Mouse (Mus musculus) heart, postnatal 0 days (tissue): Measurements from ENCODE around the gene Dcaf1. TPM values are rescaled to one million over a fixed set of nuclear protein-coding genes. Genes with fewer than 3 reads are reported as not detected.

Source experiments
- ATAC-seq: fragments of 200-750 bp; cut with Nextera tagmentation; 2 replicates; pipeline ENCODE4 v1.8.0; 2017; ENCODE audit warnings: low read depth, moderate number of reproducible peaks, moderate library complexity; ENCODE audit not compliant: insufficient read depth
- DNase-seq: peaks from one replicate; pipeline ENCODE4 v3.0.0-alpha.2; 2016; ENCODE audit warnings: low spot score
- H3K27ac ChIP-seq: fragments of 300-500 bp; sonication (generic); 2 replicates; pipeline ENCODE4 v1.5.1; 2014; ENCODE audit warnings: low read depth, mild to moderate bottlenecking
- H3K27me3 ChIP-seq: fragments of 300-500 bp; sonication (generic); 2 replicates; pipeline ENCODE4 v1.6.1; 2014; ENCODE audit warnings: low read length, mixed read lengths; ENCODE audit not compliant: control insufficient read depth, insufficient read depth
- H3K36me3 ChIP-seq: fragments of 300-500 bp; sonication (generic); replicated peaks from 2 replicates; pipeline ENCODE4 v1.6.1; 2014; ENCODE audit warnings: low read length, mixed read lengths; ENCODE audit not compliant: control insufficient read depth, insufficient read depth
- H3K4me1 ChIP-seq: fragments of 300-500 bp; sonication (generic); 2 replicates; pipeline ENCODE4 v1.6.1; 2014; ENCODE audit warnings: antibody characterized with exemption; ENCODE audit not compliant: control insufficient read depth, insufficient read depth
- H3K4me2 ChIP-seq: fragments of 300-500 bp; sonication (generic); 2 replicates; pipeline ENCODE4 v1.6.1; 2014; ENCODE audit warnings: low read depth, mild to moderate bottlenecking, low read length, moderate library complexity
- H3K4me3 ChIP-seq: fragments of 300-500 bp; sonication (generic); 2 replicates; pipeline ENCODE4 v1.5.1; 2014; ENCODE audit warnings: low read depth, low read length
- H3K9ac ChIP-seq: fragments of 300-500 bp; sonication (generic); replicated peaks from 2 replicates; pipeline ENCODE4 v1.6.1; 2014; ENCODE audit warnings: low read depth, low read length, mixed read lengths
- H3K9me3 ChIP-seq: fragments of 300-500 bp; sonication (generic); replicated peaks from 2 replicates; pipeline ENCODE4 v1.6.1; 2016; ENCODE audit warnings: low read length; ENCODE audit not compliant: control insufficient read depth
- CTCF ChIP-seq: IDR thresholded peaks from 2 replicates; pipeline ENCODE4 v1.5.1; 2016; ENCODE audit warnings: antibody characterized with exemption, control low read depth, low read depth
- EP300 ChIP-seq: IDR thresholded peaks from 2 replicates; pipeline ENCODE4 v1.6.1; 2016; ENCODE audit warnings: antibody characterized with exemption, low read depth
- WGBS: fragments of 180-500 bp; shearing (Covaris S2); extraction: QIAGEN DNeasy Blood & Tissue Kit; methylation state at CpG from one replicate; pipeline ENCODE4 v1.1.7; 2014; 5-methylcytosine and 5-hydroxymethylcytosine counted together
- polyA plus RNA-seq: library from polyadenylated mRNA; unstranded; fragments of >200 nt; fragmentation: Nextera tagmentation; extraction: Ambion mirVana; gene quantifications from 2 replicates; pipeline ENCODE4 v1.2.1, GENCODE M21; 2015
- total RNA-seq: library from RNA; depleted of rRNA; stranded (reverse); fragments of >200 nt; gene quantifications from 2 replicates; pipeline ENCODE4 v1.2.3, GENCODE M21; 2014; ENCODE audit warnings: low replicate concordance

Dcaf1 gene
- total and polyA plus RNA-seq, 2 experiments from 2014 or later: 6.4 to 19.7 TPM

DNA sequence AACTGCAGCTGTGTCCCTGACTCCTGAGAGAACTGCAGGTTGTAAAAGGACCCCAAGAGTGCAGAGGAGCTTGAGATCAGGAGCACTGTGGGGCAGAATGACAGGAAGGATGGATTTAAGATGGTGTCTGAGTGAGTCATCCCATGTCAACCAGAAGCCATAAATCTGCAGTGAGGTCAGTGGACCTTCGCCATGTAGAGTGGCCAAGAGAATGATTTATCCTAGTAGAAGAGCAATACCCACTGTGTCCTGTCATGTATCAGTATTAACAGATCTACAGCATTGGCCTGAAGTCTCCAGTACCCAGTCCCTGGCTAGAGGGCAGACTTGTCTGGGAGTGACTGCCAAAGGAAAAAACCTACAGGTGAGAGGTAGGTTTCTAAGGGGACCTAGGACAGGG is 77.2 kb downstream of the Dcaf1 start:
- WGBS: 77% methylated on average over 1 of the region's 1 CpGs
- Histone ChIP-seq H3K9me3 (no peaks in the 10 kb centered on the region), H3K36me3 (no peaks in the 10 kb centered on the region), H3K4me3 (no peak overlapping the region), H3K27ac (no peak overlapping the region), H3K4me2 (no peak overlapping the region), H3K9ac (no peak overlapping the region), H3K4me1 (no peaks in the 10 kb centered on the region), H3K27me3 (no peaks in the 10 kb centered on the region)
- ATAC-seq (no peak), DNase-seq (no peak)
- TF ChIP-seq CTCF: no peak
- no peak for TF ChIP-seq EP300

GRCm38 (mm10) chr9:106901596-106901995 is 79.9 kb downstream of the Dcaf1 start:
- no peak for ATAC-seq
- H3K4me3 ChIP-seq: no peak overlapping the region
- 77% methylated on average over 7 of the region's 7 CpGs for WGBS
- H3K36me3 ChIP-seq: no peaks in the 10 kb centered on the region
- TF ChIP-seq EP300 (no peak), CTCF (no peak)
- no peak overlapping the region for H3K4me2 ChIP-seq
- H3K9ac ChIP-seq: no peak overlapping the region
- H3K27ac ChIP-seq: no peak overlapping the region
- H3K27me3 ChIP-seq: no peaks in the 10 kb centered on the region
- no peaks in the 10 kb centered on the region for H3K9me3 ChIP-seq
- no peaks in the 10 kb centered on the region for H3K4me1 ChIP-seq
- no peak for DNase-seq

- H3K4me3 ChIP-seq: no peak overlapping the region
- 66% methylated on average over 4 of the region's 4 CpGs for WGBS
- no peaks in the 10 kb centered on the region for H3K4me1 ChIP-seq
- H3K9ac ChIP-seq: no peak overlapping the region
- TF ChIP-seq EP300 (no peak), CTCF (no peak)
- no peaks in the 10 kb centered on the region for H3K27me3 ChIP-seq
- ATAC-seq (no peak), DNase-seq (no peak)
- no peak overlapping the region for H3K4me2 ChIP-seq
- H3K36me3 ChIP-seq: no peaks in the 10 kb centered on the region
- H3K9me3 ChIP-seq: no peaks in the 10 kb centered on the region
- no peak overlapping the region for H3K27ac ChIP-seq
Measured at GRCm38 (mm10) chr9:106903099-106903790, 81.6 kb downstream of the Dcaf1 start.

- Histone ChIP-seq H3K36me3 (no peaks in the 10 kb centered on the region), H3K4me3 (no peak overlapping the region), H3K9me3 (no peaks in the 10 kb centered on the region), H3K27me3 (no peaks in the 10 kb centered on the region), H3K4me1 (no peaks in the 10 kb centered on the region), H3K27ac (no peak overlapping the region), H3K4me2 (no peak overlapping the region), H3K9ac (no peak overlapping the region)
- no peak; the same call in 1 of the 2 replicates for ATAC-seq
- DNase-seq: peak; percentile 63
- TF ChIP-seq EP300 (no peak), CTCF (peak; percentile 79)
- WGBS: 6% methylated on average over 1 of the region's 1 CpGs
Measured at GRCm38 (mm10) chr9:106903791-106904134, 82.1 kb downstream of the Dcaf1 start.

DNA sequence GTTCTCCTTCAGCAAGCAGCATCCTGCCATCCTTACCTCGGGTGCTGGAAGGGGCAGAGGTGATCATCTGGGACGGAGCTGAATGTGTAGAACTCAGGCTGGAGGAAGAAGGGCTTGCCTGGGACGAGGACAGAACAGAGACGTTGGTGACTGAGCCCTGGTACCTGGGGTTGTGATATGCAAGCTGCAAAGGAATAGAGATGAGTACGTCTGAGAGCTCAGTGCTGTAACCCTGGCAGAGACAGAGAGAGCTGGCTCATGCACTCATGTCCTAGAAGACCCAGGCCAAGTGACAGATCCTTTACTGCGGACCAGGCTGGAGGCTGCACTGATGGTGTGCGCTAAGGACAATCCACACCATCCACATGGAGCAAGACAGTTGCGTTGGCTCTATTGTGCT is 84.9 kb downstream of the Dcaf1 start:
- ATAC-seq (no peak), DNase-seq (no peak)
- Histone ChIP-seq H3K9ac (no peak overlapping the region), H3K4me1 (no peaks in the 10 kb centered on the region), H3K36me3 (no peaks in the 10 kb centered on the region), H3K27ac (no peak overlapping the region), H3K4me3 (no peak overlapping the region), H3K27me3 (no peaks in the 10 kb centered on the region), H3K4me2 (no peak overlapping the region), H3K9me3 (no peaks in the 10 kb centered on the region)
- WGBS: 83% methylated on average over 8 of the region's 8 CpGs
- TF ChIP-seq EP300 (no peak), CTCF (no peak)

GRCm38 (mm10) chr9:106908174-106908573 is 86.5 kb downstream of the Dcaf1 start:
- Histone ChIP-seq H3K4me1 (no peaks in the 10 kb centered on the region), H3K4me2 (no peak overlapping the region), H3K9me3 (no peaks in the 10 kb centered on the region), H3K27ac (no peak overlapping the region), H3K4me3 (no peak overlapping the region), H3K36me3 (no peaks in the 10 kb centered on the region), H3K9ac (no peak overlapping the region), H3K27me3 (no peaks in the 10 kb centered on the region)
- ATAC-seq (no peak), DNase-seq (no peak)
- no peak for TF ChIP-seq CTCF
- TF ChIP-seq EP300: no peak
- 72% methylated on average over 3 of the region's 3 CpGs for WGBS
